Mouse (Mus musculus) liver, adult 2 months (tissue): ENCODE measurements around the gene Msantd3.

Experiments
- CTCF ChIP-seq: fragments of 200-500 bp; IDR thresholded peaks from 2 replicates; pipeline ENCODE4 v1.5.1; 2011; ENCODE audit warnings: low read depth, low read length, control low read depth
- POLR2A ChIP-seq: fragments of 200-500 bp; IDR thresholded peaks from 2 replicates; pipeline ENCODE4 v1.6.1; 2011; ENCODE audit warnings: low read length, control low read depth; ENCODE audit not compliant: insufficient read depth; ENCODE audit errors: extremely low read depth

DNA sequence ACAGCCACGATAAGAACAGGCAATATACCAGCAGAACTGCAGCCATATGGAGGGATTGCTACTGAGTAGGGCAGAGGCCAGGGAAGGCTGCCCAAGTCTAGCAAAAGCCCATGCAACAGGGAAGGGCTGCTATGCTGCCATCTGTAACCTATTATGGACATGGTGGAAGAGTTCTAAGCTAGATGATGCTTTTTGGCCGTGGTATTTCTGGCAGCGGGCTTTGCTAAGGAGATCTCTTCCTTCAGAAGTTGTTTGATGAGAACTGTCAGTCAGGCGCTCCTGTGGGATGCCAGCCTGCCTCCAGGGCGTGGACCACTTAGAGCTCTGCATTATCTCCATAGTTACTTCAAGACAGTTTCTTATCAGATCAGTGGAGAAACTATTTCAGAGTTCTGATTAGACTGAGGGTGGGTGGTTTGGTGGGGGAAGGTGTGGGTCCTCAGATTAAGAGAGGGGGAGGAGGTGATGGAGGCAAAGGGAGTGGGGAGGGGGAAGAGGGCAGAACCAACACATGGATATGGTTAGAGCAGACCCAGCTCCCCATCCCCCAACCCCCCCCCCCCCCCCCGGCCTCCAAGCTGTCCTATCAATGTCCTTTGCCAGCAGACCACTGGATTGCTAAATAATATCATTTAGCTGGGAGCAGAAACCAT, 8.8 kb downstream of the Msantd3 start:
- no peak for TF ChIP-seq CTCF
- TF ChIP-seq POLR2A: no peak
